Mouse (Mus musculus) megakaryocyte progenitor cell, adult 5-6 weeks (primary cell): ENCODE data around the gene Nudt16l1. TPM values are rescaled to one million over a fixed set of nuclear protein-coding genes. Genes with fewer than 3 reads are reported as not detected.
A peak's percentile ranks its signal among the peaks of the same experiment; 100 is the strongest.

Experiments
- ATAC-seq: replicated peaks from 2 replicates; pipeline ENCODE4 v1.8.0; 2016; ENCODE audit warnings: mild to moderate bottlenecking, moderate TSS enrichment, inconsistent platforms; ENCODE audit not compliant: poor library complexity
- total RNA-seq, 2 experiments: library from RNA; stranded (forward) in 1 of 2; stranded (reverse) in 1 of 2; fragments of 157-497, 149-512 nt in 1 of 2; fragments of 200-1000 nt in 1 of 2; gene quantifications; 2 replicates each; pipeline versions ENCODE4 v1.2.3 to v1.2.4; 2015 to 2017

Nudt16l1 gene
- total RNA-seq, 2 experiments from 2014 or later: 19.3 to 30.1 TPM

- ATAC-seq: no peak
Observed at GRCm38 (mm10) chr16:4956609-4957008, 18.0 kb downstream of the Nudt16l1 start.

GRCm38 (mm10) chr16:4957446-4957845, 18.9 kb downstream of the Nudt16l1 start:
- no peak for ATAC-seq

- ATAC-seq: no peak
Observed at GRCm38 (mm10) chr16:4960260-4960659, 21.7 kb downstream of the Nudt16l1 start.

GRCm38 (mm10) chr16:4963346-4963745, 24.8 kb downstream of the Nudt16l1 start:
- ATAC-seq: no peak

GRCm38 (mm10) chr16:4963797-4964709, 25.5 kb downstream of the Nudt16l1 start, which contains the start of gene Anks3:
Anks3 (minus strand) TSS chr16:4964205.
- ATAC-seq: peak; percentile 91

- peak; percentile 2; the same call in 1 of the 2 replicates for ATAC-seq
Observed at GRCm38 (mm10) chr16:4964731-4965391, 26.3 kb downstream of the Nudt16l1 start.

GRCm38 (mm10) chr16:4965392-4966129, 27.0 kb downstream of the Nudt16l1 start:
- no peak for ATAC-seq

GRCm38 (mm10) chr16:4968426-4968825, 29.9 kb downstream of the Nudt16l1 start:
- ATAC-seq: no peak

- ATAC-seq: peak; percentile 95
Observed at GRCm38 (mm10) chr16:4969055-4969843, 30.7 kb downstream of the Nudt16l1 start.

- ATAC-seq: no peak
Observed at GRCm38 (mm10) chr16:4971626-4972025, 33.1 kb downstream of the Nudt16l1 start.

GRCm38 (mm10) chr16:4974521-4974920, 36.0 kb downstream of the Nudt16l1 start:
- ATAC-seq: no peak

GRCm38 (mm10) chr16:4976180-4976579, 37.6 kb downstream of the Nudt16l1 start:
- ATAC-seq: no peak

- ATAC-seq: peak; percentile 73
Observed at GRCm38 (mm10) chr16:4978275-4979051, 39.9 kb downstream of the Nudt16l1 start.

- peak; percentile 82 for ATAC-seq
Observed at GRCm38 (mm10) chr16:4979755-4980380, 41.3 kb downstream of the Nudt16l1 start.

- no peak for ATAC-seq
Observed at GRCm38 (mm10) chr16:4984717-4985116, 46.2 kb downstream of the Nudt16l1 start.
